Mouse (Mus musculus) brain, embryonic 14.5 days (tissue): ENCODE measurements around the gene Ext2.

Experiments
- CTCF ChIP-seq: fragments of 200-500 bp; IDR thresholded peaks from 2 replicates; pipeline ENCODE4 v1.5.1; 2012; ENCODE audit warnings: inconsistent platforms, mild to moderate bottlenecking, moderate library complexity, borderline replicate concordance; ENCODE audit not compliant: insufficient read depth, insufficient read length; ENCODE audit errors: extremely low read depth
- POLR2A ChIP-seq: fragments of 200-500 bp; IDR thresholded peaks from 2 replicates; pipeline ENCODE4 v1.6.1; 2012; ENCODE audit warnings: mild to moderate bottlenecking, inconsistent platforms, borderline replicate concordance; ENCODE audit not compliant: poor library complexity, insufficient read depth, insufficient read length, severe bottlenecking; ENCODE audit errors: extremely low read depth

DNA sequence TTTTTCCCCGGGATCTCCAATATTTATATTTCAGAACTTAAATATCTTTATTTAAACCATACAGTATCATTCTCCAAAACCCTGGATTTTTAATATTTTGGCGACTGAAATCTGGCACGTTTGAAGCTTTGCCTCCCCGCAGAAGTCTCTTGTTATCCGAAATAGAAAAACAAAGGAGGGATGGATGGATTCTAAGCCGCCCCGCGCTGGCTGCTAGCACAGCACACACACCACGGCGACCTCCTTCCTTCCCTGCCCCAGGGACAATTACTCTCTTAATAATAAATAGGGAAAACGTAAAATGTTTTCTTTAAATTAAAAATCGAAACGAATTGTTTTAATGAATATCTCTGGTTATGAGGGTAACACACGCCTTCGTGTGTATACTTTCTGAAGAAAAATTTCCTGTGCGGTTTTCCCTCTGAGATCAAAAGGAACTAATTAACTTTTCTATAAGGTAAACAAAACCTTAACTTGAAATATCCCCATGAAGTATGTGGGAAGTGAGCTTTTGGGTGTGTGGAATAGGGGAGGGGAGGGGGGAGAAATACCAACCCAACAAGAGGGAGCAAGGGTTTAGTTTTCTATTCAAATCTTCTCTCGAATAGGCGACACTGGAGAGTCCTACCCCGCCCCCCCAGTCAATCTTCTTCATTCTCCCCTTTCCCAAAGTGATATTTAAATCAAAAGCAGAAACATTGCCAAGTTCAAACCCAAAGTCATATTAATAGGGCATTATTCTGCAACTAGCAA, 203.7 kb downstream of the Ext2 start:
- TF ChIP-seq POLR2A (no peak), CTCF (no peak)
